Mouse (Mus musculus) forebrain, embryonic 14.5 days (tissue): Measurements from ENCODE around the gene 4933430I17Rik. TPM values are rescaled to one million over a fixed set of nuclear protein-coding genes. Genes with fewer than 3 reads are reported as not detected.

Experiments
- ATAC-seq: fragments of 200-750 bp; cut with Nextera tagmentation; 2 replicates; pipeline ENCODE4 v1.8.0; 2017; ENCODE audit warnings: mild to moderate bottlenecking, moderate library complexity
- DNase-seq: peaks from one replicate; pipeline ENCODE4 v3.0.0-alpha.2; 2015; ENCODE audit warnings: low spot score
- H3K27ac ChIP-seq: fragments of 300-500 bp; sonication (generic); 2 replicates; pipeline ENCODE4 v1.5.1; 2014; ENCODE audit warnings: low read depth, mild to moderate bottlenecking, control low read depth, low read length, moderate library complexity
- H3K27me3 ChIP-seq: fragments of 300-500 bp; sonication (generic); replicated peaks from 2 replicates; pipeline ENCODE4 v1.6.1; 2014; ENCODE audit warnings: low read length, control low read depth, mixed read lengths; ENCODE audit not compliant: control insufficient read depth, insufficient read depth
- H3K36me3 ChIP-seq: fragments of 300-500 bp; sonication (generic); 2 replicates; pipeline ENCODE4 v1.6.1; 2014; ENCODE audit warnings: low read length, control low read depth; ENCODE audit not compliant: control insufficient read depth, insufficient read depth
- H3K4me1 ChIP-seq: fragments of 300-500 bp; sonication (generic); 2 replicates; pipeline ENCODE4 v1.6.1; 2014; ENCODE audit warnings: antibody characterized with exemption, low read length, control low read depth; ENCODE audit not compliant: control insufficient read depth, insufficient read depth
- H3K4me2 ChIP-seq: fragments of 300-500 bp; sonication (generic); 2 replicates; pipeline ENCODE4 v1.6.1; 2014; ENCODE audit warnings: mild to moderate bottlenecking, control low read depth, low read length
- H3K4me3 ChIP-seq: fragments of 300-500 bp; sonication (generic); 2 replicates; pipeline ENCODE4 v1.5.1; 2014; ENCODE audit warnings: low read depth, low read length, control low read depth
- H3K9ac ChIP-seq: fragments of 300-500 bp; sonication (generic); 2 replicates; pipeline ENCODE4 v1.6.1; 2014; ENCODE audit warnings: mild to moderate bottlenecking, low read length, control low read depth, moderate library complexity
- H3K9me3 ChIP-seq: fragments of 300-500 bp; sonication (generic); replicated peaks from 2 replicates; pipeline ENCODE4 v1.6.1; 2016; ENCODE audit warnings: low read length, control low read depth, mixed read lengths; ENCODE audit not compliant: control insufficient read depth
- WGBS: fragments of 180-500 bp; shearing (Covaris S2); extraction: QIAGEN DNeasy Blood & Tissue Kit; methylation state at CpG from one replicate; pipeline ENCODE4 v1.1.7; 2014; 5-methylcytosine and 5-hydroxymethylcytosine counted together
- polyA plus RNA-seq: library from polyadenylated mRNA; unstranded; fragments of >200 nt; fragmentation: Nextera tagmentation; extraction: Ambion mirVana; gene quantifications from 2 replicates; pipeline ENCODE4 v1.2.1, GENCODE M21; 2014

Gene 4933430I17Rik
- polyA plus RNA-seq, 1 experiment from 2014 or later = 0.97 TPM

GRCm38 (mm10) chr4:62544801-62545200 is 19.6 kb downstream of the 4933430I17Rik start:
- Histone ChIP-seq H3K9ac (no peak overlapping the region), H3K9me3 (no peaks in the 10 kb centered on the region), H3K27me3 (no peaks in the 10 kb centered on the region), H3K4me2 (no peak overlapping the region), H3K27ac (no peak overlapping the region), H3K4me3 (no peak overlapping the region), H3K4me1 (no peaks in the 10 kb centered on the region), H3K36me3 (no peaks in the 10 kb centered on the region)
- DNase-seq (no peak), ATAC-seq (no peak)

DNA sequence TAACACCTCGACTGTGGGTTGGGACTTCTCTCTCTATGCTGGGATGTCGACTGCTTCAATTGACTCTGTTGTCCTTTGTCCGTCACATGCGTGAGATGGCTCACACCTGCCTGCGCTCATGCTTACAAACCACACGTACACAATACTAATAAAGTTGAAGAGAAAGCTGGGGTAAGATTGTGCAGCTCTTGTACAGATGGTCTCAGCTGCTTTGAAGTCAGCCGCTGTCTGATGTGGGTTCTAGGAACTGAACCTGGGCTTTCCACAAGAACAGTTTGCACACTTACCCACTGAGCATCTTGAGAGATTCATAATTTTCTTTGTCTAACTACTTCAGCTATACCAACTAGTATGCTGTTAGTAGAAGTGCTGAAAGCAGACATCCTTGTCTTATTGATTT is 26.8 kb downstream of the 4933430I17Rik start:
- WGBS = 85% methylated on average over 7 of the region's 7 CpGs
- Histone ChIP-seq H3K9ac (no peak overlapping the region), H3K9me3 (no peaks in the 10 kb centered on the region), H3K27ac (no peak overlapping the region), H3K4me2 (no peak overlapping the region), H3K27me3 (no peaks in the 10 kb centered on the region), H3K4me3 (no peak overlapping the region), H3K4me1 (no peaks in the 10 kb centered on the region), H3K36me3 (no peaks in the 10 kb centered on the region)
- DNase-seq = no peak
- ATAC-seq = no peak

DNA sequence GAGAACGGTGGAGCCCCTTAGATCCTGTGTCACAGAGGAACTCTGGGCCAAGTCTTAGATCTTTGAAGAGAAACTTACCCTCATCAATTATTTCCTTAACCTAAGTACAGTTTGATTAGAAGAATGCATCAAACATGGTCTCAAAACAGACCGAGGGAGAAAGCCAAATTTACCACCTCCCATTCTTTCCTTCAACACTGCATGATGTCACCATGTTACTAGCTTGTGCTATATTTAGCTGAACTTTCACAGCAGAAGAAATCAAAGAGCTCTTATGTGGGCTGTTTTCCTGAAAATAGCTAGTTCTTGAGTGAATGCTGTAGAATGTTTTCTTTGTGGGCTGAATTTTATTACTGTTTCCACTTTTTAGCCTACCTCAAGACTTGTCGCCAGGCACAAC is 32.3 kb downstream of the 4933430I17Rik start:
- Histone ChIP-seq H3K4me1 (no peaks in the 10 kb centered on the region), H3K36me3 (no peaks in the 10 kb centered on the region), H3K9me3 (no peaks in the 10 kb centered on the region), H3K4me2 (no peak overlapping the region), H3K27ac (no peak overlapping the region), H3K9ac (no peak overlapping the region), H3K4me3 (no peak overlapping the region), H3K27me3 (no peaks in the 10 kb centered on the region)
- WGBS = 50% methylated on average over 3 of the region's 3 CpGs
- ATAC-seq (no peak), DNase-seq (peak; percentile 29)

- Histone ChIP-seq H3K9me3 (no peaks in the 10 kb centered on the region), H3K9ac (no peak within 1 kb of the TSS), H3K36me3 (no peaks in the 10 kb centered on the region), H3K4me3 (no peak within 1 kb of the TSS), H3K27me3 (no peaks in the 10 kb centered on the region), H3K27ac (no peak within 1 kb of the TSS), H3K4me1 (no peaks in the 10 kb centered on the region), H3K4me2 (no peak within 1 kb of the TSS)
- no peak for ATAC-seq
- 73% methylated on average over 6 of the region's 6 CpGs for WGBS
- no peak for DNase-seq
Observed at GRCm38 (mm10) chr4:62559797-62560329, 34.7 kb downstream of the 4933430I17Rik start, which contains the start of gene Rgs3. Gene Rgs3 (plus strand): TSS chr4:62559847.

GRCm38 (mm10) chr4:62560963-62561629 is 35.9 kb downstream of the 4933430I17Rik start:
- Histone ChIP-seq H3K4me2 (no peak overlapping the region), H3K9ac (no peak overlapping the region), H3K36me3 (no peaks in the 10 kb centered on the region), H3K9me3 (no peaks in the 10 kb centered on the region), H3K27ac (no peak overlapping the region), H3K27me3 (no peaks in the 10 kb centered on the region), H3K4me3 (no peak overlapping the region), H3K4me1 (no peaks in the 10 kb centered on the region)
- ATAC-seq = peak; percentile 88
- 18% methylated on average over 4 of the region's 4 CpGs for WGBS
- DNase-seq = peak; percentile 94

DNA sequence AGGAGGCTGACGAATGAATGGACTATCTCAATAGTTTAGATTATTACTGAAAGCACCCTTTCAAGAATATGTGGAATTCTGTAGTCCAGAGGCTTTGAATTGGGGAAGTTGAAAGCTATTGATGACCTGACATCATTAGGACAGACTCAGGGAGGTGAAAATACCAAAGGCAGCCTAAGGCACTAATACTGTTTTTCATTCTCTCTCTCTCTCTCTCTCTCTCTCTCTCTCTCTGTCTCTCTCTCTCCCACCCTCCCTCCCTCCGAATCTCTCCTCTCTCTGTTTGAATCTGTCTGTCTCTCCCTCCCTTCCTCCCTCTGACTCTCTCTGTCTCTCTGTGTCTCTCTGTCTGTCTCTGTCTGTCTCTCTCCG is 36.4 kb downstream of the 4933430I17Rik start:
- WGBS = 45% methylated on average over 3 of the region's 3 CpGs
- Histone ChIP-seq H3K27me3 (no peaks in the 10 kb centered on the region), H3K4me2 (no peak overlapping the region), H3K36me3 (no peaks in the 10 kb centered on the region), H3K4me1 (no peaks in the 10 kb centered on the region), H3K9ac (no peak overlapping the region), H3K27ac (no peak overlapping the region), H3K9me3 (no peaks in the 10 kb centered on the region), H3K4me3 (no peak overlapping the region)
- ATAC-seq (no peak; the same call in none of the 2 replicates), DNase-seq (no peak)

GRCm38 (mm10) chr4:62562006-62562405 is 36.8 kb downstream of the 4933430I17Rik start:
- 72% methylated on average over 4 of the region's 4 CpGs for WGBS
- Histone ChIP-seq H3K27ac (no peak overlapping the region), H3K9me3 (no peaks in the 10 kb centered on the region), H3K36me3 (no peaks in the 10 kb centered on the region), H3K27me3 (no peaks in the 10 kb centered on the region), H3K4me1 (no peaks in the 10 kb centered on the region), H3K4me3 (no peak overlapping the region), H3K9ac (no peak overlapping the region), H3K4me2 (no peak overlapping the region)
- DNase-seq = no peak
- no peak for ATAC-seq

DNA sequence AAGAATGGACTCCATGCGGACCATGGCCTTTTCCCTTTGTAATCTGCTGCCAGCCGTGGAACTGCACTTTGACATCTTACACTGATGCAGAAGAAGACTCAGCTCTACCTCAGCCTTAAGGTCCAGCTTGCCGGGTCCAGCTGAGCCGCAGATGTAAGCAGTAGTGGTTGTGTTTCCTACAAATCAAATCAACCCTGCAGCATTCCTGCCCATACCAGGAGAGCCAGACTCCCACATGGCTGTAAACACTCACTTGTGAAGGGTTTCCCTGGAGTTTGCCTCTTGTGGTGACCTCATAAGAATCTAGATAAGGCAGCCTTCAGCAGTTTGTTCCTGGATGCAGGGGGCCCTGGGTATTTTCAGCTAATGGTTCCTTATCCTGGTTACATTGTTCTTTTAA is 41.4 kb downstream of the 4933430I17Rik start:
- Histone ChIP-seq H3K4me3 (no peak overlapping the region), H3K4me1 (no peaks in the 10 kb centered on the region), H3K9ac (no peak overlapping the region), H3K9me3 (no peaks in the 10 kb centered on the region), H3K36me3 (no peaks in the 10 kb centered on the region), H3K27ac (no peak overlapping the region), H3K27me3 (no peaks in the 10 kb centered on the region), H3K4me2 (no peak overlapping the region)
- 86% methylated on average over 4 of the region's 4 CpGs for WGBS
- ATAC-seq = no peak
- no peak for DNase-seq

DNA sequence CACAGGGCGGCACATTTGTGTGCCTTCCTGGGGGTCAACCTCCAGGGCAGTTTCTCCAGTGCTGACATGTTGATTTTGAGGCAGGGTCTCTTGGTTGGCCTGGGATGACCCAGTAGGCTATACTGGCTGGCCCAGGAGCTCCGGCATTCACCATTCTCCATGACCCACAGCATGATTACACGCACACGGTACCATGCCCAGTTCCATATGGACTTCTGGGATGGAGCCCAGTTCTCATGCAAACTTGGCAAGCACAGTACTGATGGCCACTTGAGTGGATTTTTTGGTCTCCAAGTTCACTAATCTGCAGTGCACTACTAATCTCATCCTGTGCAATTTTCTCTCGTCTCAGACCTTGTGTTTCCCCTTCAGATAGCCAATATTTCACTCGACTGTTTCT is 42.5 kb downstream of the 4933430I17Rik start:
- Histone ChIP-seq H3K4me3 (no peak overlapping the region), H3K9me3 (no peaks in the 10 kb centered on the region), H3K9ac (no peak overlapping the region), H3K36me3 (no peaks in the 10 kb centered on the region), H3K27me3 (no peaks in the 10 kb centered on the region), H3K4me2 (no peak overlapping the region), H3K4me1 (no peaks in the 10 kb centered on the region), H3K27ac (no peak overlapping the region)
- 91% methylated on average over 6 of the region's 6 CpGs for WGBS
- DNase-seq (no peak), ATAC-seq (no peak)
